Mouse (Mus musculus) testis, adult 2 months (tissue): ENCODE measurements around the gene Tpk1.

Experiments
- CTCF ChIP-seq: fragments of 200-500 bp; IDR thresholded peaks from 2 replicates; pipeline ENCODE4 v1.5.1; 2012; ENCODE audit warnings: low read depth, mild to moderate bottlenecking, inconsistent platforms, low read length, moderate library complexity; ENCODE audit not compliant: control insufficient read depth, insufficient read depth, insufficient replicate concordance
- POLR2A ChIP-seq: fragments of 200-500 bp; IDR thresholded peaks from 2 replicates; pipeline ENCODE4 v1.6.1; 2012; ENCODE audit warnings: low read depth, mild to moderate bottlenecking, inconsistent platforms, low read length, moderate library complexity; ENCODE audit not compliant: control insufficient read depth

DNA sequence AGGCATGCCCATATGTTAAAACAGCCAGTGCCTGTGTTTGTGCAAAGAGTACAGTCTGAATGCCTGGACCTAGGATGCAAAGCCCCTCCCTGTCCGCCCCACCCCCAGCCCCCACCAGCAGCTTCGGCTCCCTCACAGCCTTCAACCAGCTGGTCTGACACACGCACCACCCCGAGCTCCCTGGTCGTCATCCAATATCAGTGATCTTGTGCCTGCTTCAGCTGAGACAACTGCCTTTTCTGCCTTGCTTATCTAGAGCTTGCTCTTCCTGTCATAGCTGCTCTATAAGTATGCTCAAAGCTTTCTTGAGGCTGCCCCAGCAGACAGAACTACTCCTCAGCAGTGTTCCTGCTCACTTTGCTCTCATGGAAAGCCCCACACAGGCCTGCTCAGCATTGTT is 370.2 kb downstream of the Tpk1 start:
- TF ChIP-seq POLR2A = no peak
- no peak for TF ChIP-seq CTCF
